Mouse (Mus musculus) erythroblast, embryonic 14.5 days (primary cell): ENCODE data around the gene Lypd5.

ENCODE experiments used
- GATA1 ChIP-seq: IDR thresholded peaks from 2 replicates; pipeline ENCODE4 v1.6.1; 2012; ENCODE audit warnings: low read length, inconsistent platforms, mixed read lengths
- TAL1 ChIP-seq: IDR thresholded peaks from 3 replicates; pipeline ENCODE4 v1.6.1; 2012; ENCODE audit warnings: low read length, inconsistent platforms, mixed read lengths

DNA sequence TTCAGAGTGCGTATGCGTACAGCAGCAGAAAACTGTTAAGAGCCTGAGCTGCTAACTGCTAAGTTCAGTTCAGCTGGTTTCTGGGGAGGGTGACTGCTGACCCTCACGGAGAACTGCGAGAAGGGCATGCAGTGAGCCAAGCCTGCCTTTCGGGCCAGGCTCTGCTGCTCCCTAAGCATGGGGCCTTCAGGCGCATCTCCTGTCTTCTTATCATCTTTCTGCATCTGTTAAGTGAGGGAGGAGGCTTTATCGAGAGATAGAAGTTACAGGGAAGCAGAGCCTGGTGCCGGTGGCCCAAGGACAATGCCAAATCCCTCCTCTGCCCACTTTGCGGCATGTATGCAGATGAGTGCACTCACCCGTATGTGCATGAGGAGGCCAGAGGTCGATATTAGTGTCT, 47.8 kb downstream of the Lypd5 start:
- TF ChIP-seq TAL1 (peak; percentile 78), GATA1 (peak; percentile 72)
